ENCODE assay signal across 23 mouse cellular contexts in genomic region chr11:97836541-97836940, GRCm38 (mm10). TPM values are rescaled to one million over a fixed set of nuclear protein-coding genes. Genes with fewer than 3 reads are reported as not detected.
DNase-seq lines count a peak whose midpoint lies in the region; ATAC-seq and TF ChIP-seq lines count a peak whose summit lies in the region.
"Had no signal": no experiment of that assay in that cellular context is flagged by ENCODE, and none has a peak within 500 bp of the region (broad histone marks: within the 10 kb centered on the region; RNA-seq: fewer than 3 reads in every experiment).

No protein-coding gene starts in this region.

- H3K4me2 ChIP-seq in heart, postnatal 0 days (ENCODE audit: low read depth, low read length) = no peak overlapping the region
- H3K4me2 ChIP-seq in kidney, embryonic 16.5 days (replicated peaks; ENCODE audit: low read depth, low read length) = no peak overlapping the region
- H3K4me2 ChIP-seq: forebrain, embryonic 15.5 days; hindbrain, embryonic 14.5 days; neural tube, embryonic 15.5 days; stomach, embryonic 15.5 days had no signal

- H3K4me1 ChIP-seq in heart, postnatal 0 days (ENCODE audit: control insufficient read depth, insufficient read depth) = 0 out of 2 replicates have a peak, but pooled peaks cover 2% of the 10 kb centered on the region
- peaks cover 6% of the 10 kb centered on the region for H3K4me1 ChIP-seq in small intestine, adult 2 months (ENCODE audit: control insufficient read depth, insufficient read depth, insufficient read length, low read length)
- H3K4me1 ChIP-seq in kidney, embryonic 16.5 days (ENCODE audit: insufficient read depth, low read length) = peaks cover 5% of the 10 kb centered on the region; the same call in 1 of the 2 replicates

- no peaks in the 10 kb centered on the region for H3K27me3 ChIP-seq in heart, postnatal 0 days (ENCODE audit: control insufficient read depth, insufficient read depth, low read length)
- no peaks in the 10 kb centered on the region for H3K27me3 ChIP-seq in small intestine, adult 2 months (ENCODE audit: control insufficient read depth, insufficient read depth, low read length)
- H3K27me3 ChIP-seq in kidney, embryonic 16.5 days (ENCODE audit: insufficient read depth, low read length) = no peaks in the 10 kb centered on the region
- H3K27me3 ChIP-seq: forebrain, embryonic 15.5 days; neural tube, embryonic 15.5 days; Patski; stomach, embryonic 15.5 days had no signal

- peak overlapping the region; percentile 31; the same call in 1 of the 2 replicates for H3K9ac ChIP-seq in heart, postnatal 0 days (replicated peaks; ENCODE audit: low read depth, low read length)
- H3K9ac ChIP-seq in kidney, embryonic 16.5 days (replicated peaks; ENCODE audit: low read length) = no peak overlapping the region
- H3K9ac ChIP-seq: forebrain, embryonic 15.5 days; hindbrain, embryonic 14.5 days; liver, embryonic 14.5 days; neural tube, embryonic 15.5 days; stomach, embryonic 15.5 days had no signal

- ATAC-seq in heart, postnatal 0 days (ENCODE audit: insufficient read depth, low read depth) = no peak
- peak; percentile 60 for ATAC-seq in CD4-positive, CD25-positive, alpha-beta regulatory T cell, adult 4 months
- ATAC-seq in kidney, embryonic 16.5 days (ENCODE audit: low FRiP score, low TSS enrichment) = no peak
- no peak for ATAC-seq in frontal cortex, adult (ENCODE audit: low TSS enrichment)
- ATAC-seq: forebrain, embryonic 15.5 days; Patski had no signal

- H3K4me3 ChIP-seq in heart, postnatal 0 days (ENCODE audit: low read depth, low read length) = no peak overlapping the region
- H3K4me3 ChIP-seq in small intestine, adult 2 months (ENCODE audit: low read depth, low read length) = no peak overlapping the region
- H3K4me3 ChIP-seq in kidney, embryonic 16.5 days (ENCODE audit: low read length) = no peak overlapping the region
- H3K4me3 ChIP-seq: embryonic facial prominence, embryonic 10.5 days; erythroblast, embryonic 14.5 days; forebrain, embryonic 15.5 days; heart, embryonic 10.5 days; midbrain, embryonic 10.5 days; neural tube, embryonic 15.5 days; stomach, embryonic 15.5 days had no signal

- peaks cover 35% of the 10 kb centered on the region for H3K36me3 ChIP-seq in heart, postnatal 0 days (replicated peaks; ENCODE audit: control insufficient read depth, insufficient read depth, low read length)
- peaks cover 59% of the 10 kb centered on the region for H3K36me3 ChIP-seq in small intestine, adult 2 months (ENCODE audit: control insufficient read depth, insufficient read depth, low read length)
- peaks cover 43% of the 10 kb centered on the region for H3K36me3 ChIP-seq in kidney, embryonic 16.5 days (ENCODE audit: insufficient read depth, low read length)

- 53% methylated on average over 8 of the region's 8 CpGs for WGBS in heart, postnatal 0 days
- WGBS in small intestine, adult 2 months = 21% methylated on average over 8 of the region's 8 CpGs
- 64% methylated on average over 8 of the region's 8 CpGs for WGBS in kidney, embryonic 16.5 days

- TF ChIP-seq CTCF in heart, postnatal 0 days (IDR thresholded peaks at IDR 0.05; ENCODE audit: low read depth) = no peak
- TF ChIP-seq CTCF in small intestine, adult 2 months (IDR thresholded peaks at IDR 0.05; ENCODE audit: extremely low read depth, insufficient read length, insufficient replicate concordance, low read depth, low read length) = no peak

- peak; percentile 13 for DNase-seq in cerebellum, adult 11 months
- DNase-seq in cerebellum, adult 11-12 months = no peak
- DNase-seq in heart, postnatal 0 days (ENCODE audit: low spot score) = no peak
- DNase-seq in heart, adult 8-10 months (ENCODE audit: low spot score) = no peak
- DNase-seq: kidney, adult 2 months; kidney, postnatal 4 days; left cerebral cortex, postnatal 4 days; right cerebral cortex, adult 18-20 months; spleen, adult 18-20 months had no signal

- peak overlapping the region; percentile 62 for H3K27ac ChIP-seq in heart, postnatal 0 days (ENCODE audit: low read depth)
- H3K27ac ChIP-seq in small intestine, adult 2 months (ENCODE audit: insufficient read depth, low read depth, low read length) = peak overlapping the region; percentile 44; the same call in 1 of the 2 replicates
- no peak overlapping the region for H3K27ac ChIP-seq in kidney, embryonic 16.5 days (ENCODE audit: low read length)
- H3K27ac ChIP-seq: embryonic facial prominence, embryonic 10.5 days; forebrain, embryonic 15.5 days; heart, embryonic 10.5 days; hindbrain, embryonic 14.5 days; liver, embryonic 14.5 days; midbrain, embryonic 10.5 days; neural tube, embryonic 15.5 days; stomach, embryonic 15.5 days had no signal

- no peaks in the 10 kb centered on the region for H3K9me3 ChIP-seq in heart, postnatal 0 days (replicated peaks; ENCODE audit: control insufficient read depth, low read length)
- H3K9me3 ChIP-seq in kidney, embryonic 16.5 days (ENCODE audit: low read length) = no peaks in the 10 kb centered on the region
- H3K9me3 ChIP-seq: embryonic facial prominence, embryonic 10.5 days; forebrain, embryonic 15.5 days; heart, embryonic 10.5 days; midbrain, embryonic 10.5 days; neural tube, embryonic 15.5 days; stomach, embryonic 15.5 days had no signal

- TF ChIP-seq EP300 in heart, postnatal 0 days (IDR thresholded peaks at IDR 0.05; ENCODE audit: low read depth) = no peak

- TF ChIP-seq POLR2A in small intestine, adult 2 months (IDR thresholded peaks at IDR 0.05; ENCODE audit: low read depth, low read length) = no peak

RNA-seq across cellular contexts. Expression of gene B230217C12Rik, which starts 4.0 kb away (rescaled TPM):
- total RNA-seq in heart, postnatal 0 days (2014; rRNA removed; ENCODE audit: low replicate concordance) = 0.23 and 1.4 TPM in 2 replicates
- 0.97 and 1.6 TPM in 2 replicates for polyA plus RNA-seq in heart, postnatal 0 days (2015; fragmentation: Nextera tagmentation; extraction: Ambion mirVana)
- total RNA-seq in heart, adult 8-10 months (2022) = 1 to 10 TPM in 1 of 4 experiments, under 1 TPM in 3; 0.22 to 1.7 (median 0.51) TPM
- polyA plus RNA-seq in CD4-positive, CD25-positive, alpha-beta regulatory T cell, adult 4 months (2017; shearing (Covaris generic)) = 1 to 10 TPM; 1.4 TPM
- 0.43 and 0.44 TPM in 2 replicates for polyA plus RNA-seq in small intestine, adult 2 months (2012; rRNA removed)
- polyA plus RNA-seq in kidney, embryonic 16.5 days (2015; fragmentation: Nextera tagmentation; extraction: Ambion mirVana) = 4.3 and 6.7 TPM in 2 replicates
- polyA plus RNA-seq: erythroblast, embryonic 14.5 days had no signal

RNA-seq across cellular contexts. Expression of gene Lasp1, which starts 37.7 kb away (rescaled TPM):
- 34.2 and 45.7 TPM in 2 replicates for total RNA-seq in heart, postnatal 0 days (2014; rRNA removed; ENCODE audit: low replicate concordance)
- 26.5 and 27.8 TPM in 2 replicates for polyA plus RNA-seq in heart, postnatal 0 days (2015; fragmentation: Nextera tagmentation; extraction: Ambion mirVana)
- total RNA-seq in heart, adult 8-10 months (2022) = 10 to 100 TPM; 20.1 to 32.0 (median 25.8) TPM
- 10 to 100 TPM; 46.4 to 49.9 TPM for polyA plus RNA-seq in CD4-positive, CD25-positive, alpha-beta regulatory T cell, adult 4 months (2017; shearing (Covaris generic))
- 165 and 397 TPM in 2 replicates for polyA plus RNA-seq in small intestine, adult 2 months (2012; rRNA removed)
- polyA plus RNA-seq in kidney, embryonic 16.5 days (2015; fragmentation: Nextera tagmentation; extraction: Ambion mirVana) = 133 TPM in 2 replicates

RNA-seq across cellular contexts. Expression of gene Fbxo47, which starts 47.4 kb away (rescaled TPM):
- total RNA-seq in heart, postnatal 0 days (2014; rRNA removed; ENCODE audit: low replicate concordance) = 7.1 and 9.9 TPM in 2 replicates
- polyA plus RNA-seq in heart, postnatal 0 days (2015; fragmentation: Nextera tagmentation; extraction: Ambion mirVana) = 0.63 and 0.70 TPM in 2 replicates
- under 1 TPM; 0.28 to 0.56 (median 0.31) TPM for total RNA-seq in heart, adult 8-10 months (2022)
- polyA plus RNA-seq in CD4-positive, CD25-positive, alpha-beta regulatory T cell, adult 4 months (2017; shearing (Covaris generic)) = under 1 TPM; 0.34 to 0.65 TPM
- polyA plus RNA-seq in small intestine, adult 2 months (2012; rRNA removed) = not detected in 2 replicates
- polyA plus RNA-seq in kidney, embryonic 16.5 days (2015; fragmentation: Nextera tagmentation; extraction: Ambion mirVana) = 0.45 and 0.46 TPM in 2 replicates
- polyA plus RNA-seq: erythroblast, embryonic 14.5 days had no signal

RNA-seq across cellular contexts. Expression of gene Rpl23, which starts 54.3 kb away (rescaled TPM):
- total RNA-seq in heart, postnatal 0 days (2014; rRNA removed; ENCODE audit: low replicate concordance) = 192 and 208 TPM in 2 replicates
- polyA plus RNA-seq in heart, postnatal 0 days (2015; fragmentation: Nextera tagmentation; extraction: Ambion mirVana) = 394 and 409 TPM in 2 replicates
- total RNA-seq in heart, adult 8-10 months (2022) = 100 to 1,000 TPM; 425 to 610 (median 521) TPM
- 1,000 to 10,000 TPM in 1 of 2 experiments, 100 to 1,000 TPM in 1; 884 to 1,093 TPM for polyA plus RNA-seq in CD4-positive, CD25-positive, alpha-beta regulatory T cell, adult 4 months (2017; shearing (Covaris generic))
- polyA plus RNA-seq in small intestine, adult 2 months (2012; rRNA removed) = 10.2 and 22.0 TPM in 2 replicates
- 428 and 460 TPM in 2 replicates for polyA plus RNA-seq in kidney, embryonic 16.5 days (2015; fragmentation: Nextera tagmentation; extraction: Ambion mirVana)
